Mouse (Mus musculus) lung, adult 2 months (tissue): ENCODE measurements around the gene Cnih3. TPM values are rescaled to one million over a fixed set of nuclear protein-coding genes. Genes with fewer than 3 reads are reported as not detected.

Source experiments
- DNase-seq: peaks from one replicate; pipeline ENCODE4 v3.0.0; 2022
- H3K4me1 ChIP-seq: fragments of 200-500 bp; 2 replicates; pipeline ENCODE4 v1.6.1; 2011; ENCODE audit warnings: low read length; ENCODE audit not compliant: control insufficient read depth, insufficient read depth
- H3K4me3 ChIP-seq: fragments of 200-500 bp; replicated peaks from 2 replicates; pipeline ENCODE3; 2011; ENCODE audit warnings: low read depth, mild to moderate bottlenecking, control low read depth, low read length; ENCODE audit errors: extremely low read depth
- CTCF ChIP-seq: fragments of 200-500 bp; IDR thresholded peaks from 2 replicates; pipeline ENCODE4 v1.5.1; 2011; ENCODE audit warnings: mild to moderate bottlenecking, low read length, control low read depth; ENCODE audit not compliant: insufficient read depth
- POLR2A ChIP-seq: fragments of 200-500 bp; IDR thresholded peaks from 2 replicates; pipeline ENCODE4 v1.6.1; 2011; ENCODE audit warnings: low read depth, mild to moderate bottlenecking, control low read depth, low read length, borderline replicate concordance; ENCODE audit errors: extremely low read depth
- WGBS: fragments of 180-500 bp; shearing (Covaris S2); methylation state at CpG from one replicate; pipeline ENCODE4 v1.1.7; 2018; 5-methylcytosine and 5-hydroxymethylcytosine counted together
- polyA plus RNA-seq: library from polyadenylated mRNA; depleted of rRNA; stranded (reverse); fragments of >200 nt; gene quantifications from 2 replicates; pipeline ENCODE4 v1.2.3, GENCODE M21; 2012; rRNA removed

Gene Cnih3
- polyA plus RNA-seq, 1 experiment, result 0.25 TPM

DNA sequence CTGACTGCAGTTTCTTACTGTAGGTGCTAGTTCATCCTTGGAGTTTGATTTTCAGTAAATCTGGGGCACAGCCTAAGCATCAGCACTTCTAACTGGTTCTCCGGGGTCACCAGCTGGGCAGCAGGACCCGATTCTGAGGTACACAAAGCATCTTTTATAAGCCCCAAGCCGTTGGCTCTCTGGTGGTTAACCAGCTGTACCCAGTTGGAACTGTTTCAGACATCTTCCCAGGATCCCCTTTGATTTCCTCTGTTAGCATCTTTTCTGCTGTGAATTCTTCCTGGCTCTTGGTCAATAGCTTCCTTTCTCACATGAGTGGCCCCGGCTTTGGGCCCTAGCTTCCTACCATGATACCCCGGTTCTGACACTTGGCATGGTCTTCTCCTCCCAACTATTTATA lies 132.3 kb downstream of the Cnih3 start:
- TF ChIP-seq CTCF, result no peak
- TF ChIP-seq POLR2A, result no peak
- Histone ChIP-seq H3K4me3 (no peak overlapping the region), H3K4me1 (no peaks in the 10 kb centered on the region)
- no peak for DNase-seq
- 70% methylated on average over 5 of the region's 5 CpGs for WGBS

DNA sequence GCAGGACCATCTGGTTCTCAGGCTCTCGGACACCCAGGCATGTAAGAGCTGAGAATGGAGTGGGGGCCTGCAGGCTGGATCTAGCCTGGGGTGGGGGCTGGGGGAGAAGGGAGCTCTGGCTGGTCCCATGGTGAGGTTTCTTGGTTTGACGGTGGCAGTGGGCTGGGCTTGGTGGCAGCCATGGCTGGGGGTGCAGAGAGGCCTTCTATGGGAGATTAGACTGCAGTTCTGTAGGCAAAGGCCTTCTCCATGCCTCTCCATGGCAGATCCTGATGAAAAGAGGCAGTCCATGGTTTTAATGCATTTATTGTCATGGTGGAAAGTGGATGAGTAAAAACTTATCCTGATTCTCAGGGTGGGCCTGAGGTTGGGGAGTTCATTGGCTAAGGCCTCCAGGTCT lies 151.0 kb downstream of the Cnih3 start:
- WGBS, result 94% methylated on average over 2 of the region's 2 CpGs
- no peak overlapping the region for H3K4me3 ChIP-seq
- H3K4me1 ChIP-seq, result peaks cover 6% of the 10 kb centered on the region; the same call in 1 of the 2 replicates
- TF ChIP-seq CTCF (no peak), POLR2A (no peak)
- no peak for DNase-seq

GRCm38 (mm10) chr1:181505367-181505766 lies 152.9 kb downstream of the Cnih3 start:
- TF ChIP-seq POLR2A (no peak), CTCF (no peak)
- DNase-seq, result no peak
- peaks cover 6% of the 10 kb centered on the region; the same call in 1 of the 2 replicates for H3K4me1 ChIP-seq
- 19% methylated on average over 8 of the region's 8 CpGs for WGBS
- no peak overlapping the region for H3K4me3 ChIP-seq

Other genes starting within 250 kb of the Cnih3 start
- gene Nvl, start 208.4 kb upstream of the Cnih3 start, polyA plus RNA-seq, result 5.7 and 7.4 TPM in 2 replicates
- gene Cnih4, start 207.9 kb upstream of the Cnih3 start, polyA plus RNA-seq, result 10.0 and 11.4 TPM in 2 replicates
- 35.9 and 43.9 TPM in 2 replicates for gene Wdr26, start 140.6 kb upstream of the Cnih3 start, polyA plus RNA-seq
- gene Ccdc121, start 158.8 kb downstream of the Cnih3 start, polyA plus RNA-seq, result 0.79 and 1.2 TPM in 2 replicates
- gene Dnah14, start 223.9 kb downstream of the Cnih3 start, polyA plus RNA-seq, result 0.05 TPM in 1 of 2 replicates, not detected in the other